Mouse (Mus musculus): ENCODE results near the gene Map3k1. TPM values are rescaled to one million over a fixed set of nuclear protein-coding genes. Genes with fewer than 3 reads are reported as not detected.

The Map3k1 gene
- total and polyA plus RNA-seq, 2 experiments from 2014 or later, result 9.7 TPM

GRCm38 (mm10) chr13:111796191-111796920, 12.4 kb downstream of the Map3k1 start:
- 13% methylated on average over 11 of the region's 11 CpGs for WGBS
- Histone ChIP-seq H3K36me3 (replicated peaks; ENCODE audit: control insufficient read depth, insufficient read depth, low read length) (no peaks in the 10 kb centered on the region), H3K9ac (replicated peaks; ENCODE audit: low read depth, low read length) (no peak overlapping the region), H3K27ac (ENCODE audit: low read depth) (peak overlapping the region; percentile 88), H3K4me1 (ENCODE audit: control insufficient read depth, insufficient read depth) (peaks cover 54% of the 10 kb centered on the region), H3K9me3 (replicated peaks; ENCODE audit: control insufficient read depth, low read length) (no peaks in the 10 kb centered on the region), H3K4me3 (ENCODE audit: low read depth, low read length) (no peak overlapping the region), H3K4me2 (ENCODE audit: low read depth, low read length) (peak overlapping the region; percentile 40), H3K27me3 (ENCODE audit: control insufficient read depth, insufficient read depth, low read length) (no peaks in the 10 kb centered on the region)
- ATAC-seq (ENCODE audit: insufficient read depth, low read depth) (peak; percentile 30; the same call in 1 of the 2 replicates), DNase-seq (ENCODE audit: low spot score) (peak; percentile 54)
- TF ChIP-seq CTCF (IDR thresholded peaks at IDR 0.05; ENCODE audit: low read depth) (no peak), EP300 (IDR thresholded peaks at IDR 0.05; ENCODE audit: low read depth) (no peak)

GRCm38 (mm10) chr13:111792975-111793287, 15.9 kb downstream of the Map3k1 start:
- peaks cover 56% of the 10 kb centered on the region for H3K4me1 ChIP-seq (ENCODE audit: control insufficient read depth, insufficient read depth)

GRCm38 (mm10) chr13:111792130-111792974, 16.4 kb downstream of the Map3k1 start:
- Histone ChIP-seq H3K36me3 (replicated peaks; ENCODE audit: control insufficient read depth, insufficient read depth, low read length) (no peaks in the 10 kb centered on the region), H3K9me3 (replicated peaks; ENCODE audit: control insufficient read depth, low read length) (no peaks in the 10 kb centered on the region), H3K27me3 (ENCODE audit: control insufficient read depth, insufficient read depth, low read length) (no peaks in the 10 kb centered on the region), H3K9ac (replicated peaks; ENCODE audit: low read depth, low read length) (no peak overlapping the region), H3K4me2 (ENCODE audit: low read depth, low read length) (no peak overlapping the region), H3K4me3 (ENCODE audit: low read depth, low read length) (no peak overlapping the region), H3K27ac (ENCODE audit: low read depth) (no peak overlapping the region), H3K4me1 (ENCODE audit: control insufficient read depth, insufficient read depth) (peaks cover 50% of the 10 kb centered on the region)
- TF ChIP-seq CTCF (IDR thresholded peaks at IDR 0.05; ENCODE audit: low read depth) (no peak), EP300 (IDR thresholded peaks at IDR 0.05; ENCODE audit: low read depth) (no peak)
- DNase-seq (ENCODE audit: low spot score) (no peak), ATAC-seq (ENCODE audit: insufficient read depth, low read depth) (no peak)
- WGBS, result 51% methylated on average over 16 of the region's 16 CpGs

More at GRCm38 (mm10) chr13:111792975-111793287, 15.9 kb downstream of the Map3k1 start:
- Histone ChIP-seq H3K36me3 (replicated peaks; ENCODE audit: control insufficient read depth, insufficient read depth, low read length) (no peaks in the 10 kb centered on the region), H3K9ac (replicated peaks; ENCODE audit: low read depth, low read length) (no peak overlapping the region), H3K27ac (ENCODE audit: low read depth) (no peak overlapping the region), H3K4me3 (ENCODE audit: low read depth, low read length) (no peak overlapping the region), H3K4me2 (ENCODE audit: low read depth, low read length) (no peak overlapping the region), H3K27me3 (ENCODE audit: control insufficient read depth, insufficient read depth, low read length) (no peaks in the 10 kb centered on the region), H3K9me3 (replicated peaks; ENCODE audit: control insufficient read depth, low read length) (no peaks in the 10 kb centered on the region)
- 74% methylated on average over 14 of the region's 14 CpGs for WGBS
- TF ChIP-seq CTCF (IDR thresholded peaks at IDR 0.05; ENCODE audit: low read depth), result no peak
- TF ChIP-seq EP300 (IDR thresholded peaks at IDR 0.05; ENCODE audit: low read depth), result no peak
- ATAC-seq (ENCODE audit: insufficient read depth, low read depth) (no peak), DNase-seq (ENCODE audit: low spot score) (no peak)

GRCm38 (mm10) chr13:111791596-111791995, 17.2 kb downstream of the Map3k1 start:
- Histone ChIP-seq H3K4me1 (ENCODE audit: control insufficient read depth, insufficient read depth) (peaks cover 43% of the 10 kb centered on the region), H3K27ac (ENCODE audit: low read depth) (no peak overlapping the region)

GRCm38 (mm10) chr13:111789420-111790065, 19.2 kb downstream of the Map3k1 start:
- Histone ChIP-seq H3K27me3 (ENCODE audit: control insufficient read depth, insufficient read depth, low read length) (no peaks in the 10 kb centered on the region), H3K9ac (replicated peaks; ENCODE audit: low read depth, low read length) (no peak overlapping the region), H3K4me2 (ENCODE audit: low read depth, low read length) (no peak overlapping the region; the same call in 1 of the 2 replicates), H3K4me1 (ENCODE audit: control insufficient read depth, insufficient read depth) (peaks cover 36% of the 10 kb centered on the region), H3K27ac (ENCODE audit: low read depth) (peak overlapping the region; percentile 37), H3K9me3 (replicated peaks; ENCODE audit: control insufficient read depth, low read length) (no peaks in the 10 kb centered on the region), H3K4me3 (ENCODE audit: low read depth, low read length) (no peak overlapping the region), H3K36me3 (replicated peaks; ENCODE audit: control insufficient read depth, insufficient read depth, low read length) (no peaks in the 10 kb centered on the region)
- no peak for DNase-seq (ENCODE audit: low spot score)
- no peak for ATAC-seq (ENCODE audit: insufficient read depth, low read depth)
- TF ChIP-seq EP300 (IDR thresholded peaks at IDR 0.05; ENCODE audit: low read depth) (no peak), CTCF (IDR thresholded peaks at IDR 0.05; ENCODE audit: low read depth) (no peak)
- 52% methylated on average over 9 of the region's 9 CpGs for WGBS

More at GRCm38 (mm10) chr13:111791596-111791995, 17.2 kb downstream of the Map3k1 start:
- WGBS, result 92% methylated on average over 11 of the region's 11 CpGs
- no peak overlapping the region for H3K9ac ChIP-seq (replicated peaks; ENCODE audit: low read depth, low read length)
- DNase-seq (ENCODE audit: low spot score) (no peak), ATAC-seq (ENCODE audit: insufficient read depth, low read depth) (no peak)
- H3K4me3 ChIP-seq (ENCODE audit: low read depth, low read length), result no peak overlapping the region
- H3K4me2 ChIP-seq (ENCODE audit: low read depth, low read length), result no peak overlapping the region
- H3K36me3 ChIP-seq (replicated peaks; ENCODE audit: control insufficient read depth, insufficient read depth, low read length), result no peaks in the 10 kb centered on the region
- H3K27me3 ChIP-seq (ENCODE audit: control insufficient read depth, insufficient read depth, low read length), result no peaks in the 10 kb centered on the region
- TF ChIP-seq CTCF (IDR thresholded peaks at IDR 0.05; ENCODE audit: low read depth), result no peak
- no peak for TF ChIP-seq EP300 (IDR thresholded peaks at IDR 0.05; ENCODE audit: low read depth)
- H3K9me3 ChIP-seq (replicated peaks; ENCODE audit: control insufficient read depth, low read length), result no peaks in the 10 kb centered on the region

All from heart, postnatal 0 days (tissue).